Mouse (Mus musculus) kidney, postnatal 0 days (tissue): Measurements from ENCODE around the gene Pnmal1. TPM values are rescaled to one million over a fixed set of nuclear protein-coding genes. Genes with fewer than 3 reads are reported as not detected.

Source experiments
- ATAC-seq: fragments of 200-750 bp; cut with Nextera tagmentation; replicated peaks from 2 replicates; pipeline ENCODE4 v1.8.0; 2017; ENCODE audit warnings: low read depth, moderate number of reproducible peaks, moderate TSS enrichment, moderate library complexity; ENCODE audit not compliant: low FRiP score
- DNase-seq: peaks from one replicate; pipeline ENCODE4 v3.0.0-alpha.2; 2016; ENCODE audit warnings: low spot score
- H3K27ac ChIP-seq: fragments of 300-500 bp; sonication (generic); 2 replicates; pipeline ENCODE4 v1.5.1; 2014; ENCODE audit warnings: mild to moderate bottlenecking
- H3K27me3 ChIP-seq: fragments of 300-500 bp; sonication (generic); 2 replicates; pipeline ENCODE4 v1.6.1; 2014; ENCODE audit warnings: low read length, mixed read lengths; ENCODE audit not compliant: insufficient read depth
- H3K36me3 ChIP-seq: fragments of 300-500 bp; sonication (generic); 2 replicates; pipeline ENCODE4 v1.6.1; 2014; ENCODE audit warnings: low read length, mixed read lengths; ENCODE audit not compliant: insufficient read depth
- H3K4me1 ChIP-seq: fragments of 300-500 bp; sonication (generic); replicated peaks from 2 replicates; pipeline ENCODE4 v1.6.1; 2014; ENCODE audit warnings: antibody characterized with exemption, low read length, mixed read lengths; ENCODE audit not compliant: insufficient read depth
- H3K4me2 ChIP-seq: fragments of 300-500 bp; sonication (generic); 2 replicates; pipeline ENCODE4 v1.6.1; 2014; ENCODE audit warnings: mild to moderate bottlenecking, low read length, moderate library complexity, mixed read lengths
- H3K4me3 ChIP-seq: fragments of 300-500 bp; sonication (generic); replicated peaks from 2 replicates; pipeline ENCODE4 v1.5.1; 2014; ENCODE audit warnings: low read depth, low read length
- H3K9ac ChIP-seq: fragments of 300-500 bp; sonication (generic); 2 replicates; pipeline ENCODE4 v1.6.1; 2014; ENCODE audit warnings: low read depth, low read length
- H3K9me3 ChIP-seq: fragments of 300-500 bp; sonication (generic); replicated peaks from 2 replicates; pipeline ENCODE4 v1.6.1; 2016; ENCODE audit warnings: low read length, inconsistent platforms, mixed read lengths
- CTCF ChIP-seq: IDR thresholded peaks from 2 replicates; pipeline ENCODE4 v1.5.1; 2016; ENCODE audit warnings: antibody characterized with exemption, low read depth, mild to moderate bottlenecking, moderate library complexity
- WGBS: fragments of 180-500 bp; shearing (Covaris S2); extraction: QIAGEN DNeasy Blood & Tissue Kit; methylation state at CpG from one replicate; pipeline ENCODE4 v1.1.7; 2014; 5-methylcytosine and 5-hydroxymethylcytosine counted together
- polyA plus RNA-seq: library from polyadenylated mRNA; unstranded; fragments of >200 nt; fragmentation: Nextera tagmentation; extraction: Ambion mirVana; gene quantifications from 2 replicates; pipeline ENCODE4 v1.2.1, GENCODE M21; 2015

Pnmal1 gene
- polyA plus RNA-seq, 1 experiment from 2014 or later = 0.28 TPM

- TF ChIP-seq CTCF = no peak
Measured at GRCm38 (mm10) chr7:16992451-16992807, 33.0 kb downstream of the Pnmal1 start, which contains the start of gene Ccdc8. Ccdc8 (plus strand) TSS chr7:16992708.

GRCm38 (mm10) chr7:16993651-16994399 is 34.3 kb downstream of the Pnmal1 start:
- TF ChIP-seq CTCF = no peak
- DNase-seq = peak; percentile 96
- peak overlapping the region; percentile 78 for H3K9ac ChIP-seq
- peaks cover 14% of the 10 kb centered on the region; the same call in 1 of the 2 replicates for H3K36me3 ChIP-seq
- H3K27me3 ChIP-seq = no peaks in the 10 kb centered on the region
- H3K27ac ChIP-seq = peak overlapping the region; percentile 89
- H3K4me1 ChIP-seq = peaks cover 48% of the 10 kb centered on the region
- H3K4me3 ChIP-seq = peak overlapping the region; percentile 70
- no peaks in the 10 kb centered on the region for H3K9me3 ChIP-seq
- 1% methylated on average over 27 of the region's 27 CpGs for whole genome bisulfite sequencing
- H3K4me2 ChIP-seq = peak overlapping the region; percentile 68
- ATAC-seq = peak; percentile 85

More at GRCm38 (mm10) chr7:16992451-16992807, 33.0 kb downstream of the Pnmal1 start, which contains the start of gene Ccdc8:
- Histone ChIP-seq H3K4me1 (peaks cover 45% of the 10 kb centered on the region), H3K27me3 (no peaks in the 10 kb centered on the region), H3K4me3 (peak within 1 kb of the TSS; percentile 70), H3K9ac (peak within 1 kb of the TSS; percentile 78), H3K9me3 (no peaks in the 10 kb centered on the region), H3K27ac (peak within 1 kb of the TSS; percentile 90), H3K4me2 (peak within 1 kb of the TSS; percentile 68), H3K36me3 (0 out of 2 replicates have a peak, but pooled peaks cover under 1% of the 10 kb centered on the region)
- no peak for DNase-seq
- ATAC-seq = no peak
- WGBS = 91% methylated on average over 5 of the region's 5 CpGs

- peak overlapping the region; percentile 89 for H3K27ac ChIP-seq
- ATAC-seq (no peak), DNase-seq (peak; percentile 39)
- peaks cover 14% of the 10 kb centered on the region; the same call in 1 of the 2 replicates for H3K36me3 ChIP-seq
- no peak for TF ChIP-seq CTCF
- 3% methylated on average over 20 of the region's 20 CpGs for WGBS
- peak overlapping the region; percentile 78 for H3K9ac ChIP-seq
- H3K4me3 ChIP-seq = peak overlapping the region; percentile 70
- peak overlapping the region; percentile 68 for H3K4me2 ChIP-seq
- H3K4me1 ChIP-seq = peaks cover 48% of the 10 kb centered on the region
- H3K27me3 ChIP-seq = no peaks in the 10 kb centered on the region
- H3K9me3 ChIP-seq = no peaks in the 10 kb centered on the region
Measured at GRCm38 (mm10) chr7:16994400-16994799, 34.9 kb downstream of the Pnmal1 start.

GRCm38 (mm10) chr7:16995345-16995744 is 35.9 kb downstream of the Pnmal1 start:
- no peak for DNase-seq

GRCm38 (mm10) chr7:16999233-16999632 is 39.8 kb downstream of the Pnmal1 start:
- no peak for TF ChIP-seq CTCF
- Histone ChIP-seq H3K27ac (no peak overlapping the region), H3K4me3 (no peak overlapping the region), H3K27me3 (no peaks in the 10 kb centered on the region), H3K9me3 (no peaks in the 10 kb centered on the region), H3K36me3 (peaks cover 23% of the 10 kb centered on the region), H3K9ac (no peak overlapping the region), H3K4me1 (peaks cover 26% of the 10 kb centered on the region), H3K4me2 (no peak overlapping the region)
- DNase-seq (no peak), ATAC-seq (no peak)
- 66% methylated on average over 4 of the region's 4 CpGs for WGBS

More at GRCm38 (mm10) chr7:16995345-16995744, 35.9 kb downstream of the Pnmal1 start:
- peak overlapping the region; percentile 70 for H3K4me3 ChIP-seq
- 78% methylated on average over 4 of the region's 4 CpGs for WGBS
- peaks cover 46% of the 10 kb centered on the region for H3K4me1 ChIP-seq
- no peaks in the 10 kb centered on the region for H3K27me3 ChIP-seq
- H3K9me3 ChIP-seq = no peaks in the 10 kb centered on the region
- peaks cover 14% of the 10 kb centered on the region; the same call in 1 of the 2 replicates for H3K36me3 ChIP-seq
- no peak for TF ChIP-seq CTCF
- ATAC-seq = no peak
- H3K4me2 ChIP-seq = peak overlapping the region; percentile 68
- H3K27ac ChIP-seq = no peak overlapping the region
- peak overlapping the region; percentile 78 for H3K9ac ChIP-seq

GRCm38 (mm10) chr7:16999650-17000049 is 40.2 kb downstream of the Pnmal1 start:
- TF ChIP-seq CTCF = peak; percentile 97
- H3K4me2 ChIP-seq = no peak overlapping the region
- no peak overlapping the region for H3K9ac ChIP-seq
- ATAC-seq (no peak), DNase-seq (peak; percentile 79)
- H3K27me3 ChIP-seq = no peaks in the 10 kb centered on the region
- H3K4me3 ChIP-seq = no peak overlapping the region
- H3K36me3 ChIP-seq = peaks cover 26% of the 10 kb centered on the region
- peaks cover 23% of the 10 kb centered on the region for H3K4me1 ChIP-seq
- H3K27ac ChIP-seq = no peak overlapping the region
- no peaks in the 10 kb centered on the region for H3K9me3 ChIP-seq
- 29% methylated on average over 4 of the region's 4 CpGs for WGBS
